Mouse (Mus musculus): ENCODE data around the gene Mtg2.
A peak's percentile ranks its signal among the peaks of the same experiment; 100 is the strongest.

The Mtg2 gene

DNA sequence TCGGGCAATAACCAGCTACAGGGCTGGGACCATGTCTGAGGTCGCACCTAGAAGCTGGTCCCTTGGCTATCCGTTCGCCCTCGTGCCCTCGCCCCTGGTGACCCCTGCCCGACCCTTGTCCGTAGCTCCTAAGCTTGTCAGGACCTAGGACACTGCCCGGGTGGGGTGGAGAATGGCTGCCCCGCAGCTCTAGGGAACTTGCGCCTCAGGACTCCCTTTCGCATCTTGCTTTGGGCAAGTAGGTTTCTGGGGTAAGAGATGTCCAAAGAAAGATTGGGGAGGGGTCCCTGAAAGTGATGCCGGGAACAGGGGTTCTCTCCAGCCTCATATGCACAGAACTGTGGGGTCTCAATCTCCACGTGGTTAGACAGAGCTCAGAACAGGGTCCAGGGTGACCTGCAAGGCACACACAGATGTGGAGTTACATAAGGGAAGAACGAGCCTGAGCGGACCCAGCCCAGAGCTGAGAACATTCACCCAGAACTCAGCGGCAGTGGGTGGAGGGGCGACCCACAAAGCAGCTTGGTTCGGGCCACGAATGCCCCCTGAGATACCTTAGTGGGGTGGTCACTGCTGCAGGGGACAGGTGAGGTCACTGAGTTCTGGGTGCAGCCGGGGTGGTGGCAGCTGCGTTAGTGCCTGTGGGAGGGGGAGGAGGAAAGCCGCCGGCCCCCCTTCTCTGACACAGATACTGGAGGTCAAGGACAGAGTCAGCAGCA is 34.4 kb downstream of the Mtg2 start:
- no peak for DNase-seq (ENCODE audit: low read depth in 2 of 2, low spot score in 2 of 2)

DNA sequence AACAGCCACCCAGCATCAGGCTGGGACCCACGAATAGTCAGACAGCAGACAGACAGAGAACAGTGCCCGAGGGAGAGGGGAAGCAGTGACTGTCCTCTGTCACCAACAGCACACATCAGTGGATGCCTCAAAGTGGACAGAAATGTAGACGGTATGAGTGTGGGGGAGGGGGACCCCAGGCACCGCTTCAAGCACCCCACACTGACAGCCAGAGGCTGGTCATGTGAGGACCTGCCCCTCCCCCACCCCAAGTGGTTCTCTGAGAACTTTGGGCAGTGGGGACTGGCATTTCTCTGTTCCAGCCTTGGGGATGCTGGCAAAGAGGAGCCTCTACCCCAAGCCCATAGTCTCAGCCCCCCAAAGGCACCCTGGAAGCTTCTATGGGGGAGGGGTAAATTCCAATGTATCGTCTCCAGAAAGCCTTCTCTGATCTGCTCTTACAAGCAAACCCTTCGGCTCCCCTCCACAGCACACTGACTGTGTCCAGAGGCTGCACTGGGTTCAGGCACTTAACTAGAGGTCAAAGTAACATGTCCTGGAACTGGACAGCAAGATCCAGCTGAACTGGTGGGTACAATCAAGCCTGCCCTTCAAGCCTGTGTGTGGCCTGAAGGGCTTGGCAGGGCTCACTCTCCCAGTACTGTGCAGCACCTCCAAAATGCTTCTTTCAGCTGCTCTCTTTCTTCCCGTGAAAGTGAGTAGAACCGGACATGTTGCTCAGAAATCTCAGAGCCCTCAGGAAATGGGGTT is 35.2 kb downstream of the Mtg2 start:
- no peak for DNase-seq (ENCODE audit: low read depth in 2 of 2, low spot score in 2 of 2)

DNA sequence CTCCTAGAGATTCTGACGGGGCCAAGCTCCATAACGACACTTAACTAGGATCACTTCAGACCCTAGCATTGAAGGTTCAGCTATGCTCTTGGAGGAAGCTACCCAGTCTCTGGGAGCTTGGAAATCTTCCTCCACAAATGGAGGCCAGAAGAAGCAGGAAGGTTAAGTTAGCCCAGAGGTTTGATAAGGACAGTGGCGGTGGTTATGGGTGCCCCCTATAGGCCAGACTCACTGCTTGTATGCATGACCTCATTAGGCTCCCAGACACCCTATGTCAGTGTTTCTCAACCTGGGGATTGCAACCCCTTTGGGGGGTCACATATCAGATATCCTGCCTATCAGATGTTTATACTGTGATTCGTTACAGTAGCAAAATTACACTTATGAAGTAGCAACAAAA is 36.7 kb downstream of the Mtg2 start:
- no peak for DNase-seq (ENCODE audit: low read depth in 2 of 2, low spot score in 2 of 2)

DNA sequence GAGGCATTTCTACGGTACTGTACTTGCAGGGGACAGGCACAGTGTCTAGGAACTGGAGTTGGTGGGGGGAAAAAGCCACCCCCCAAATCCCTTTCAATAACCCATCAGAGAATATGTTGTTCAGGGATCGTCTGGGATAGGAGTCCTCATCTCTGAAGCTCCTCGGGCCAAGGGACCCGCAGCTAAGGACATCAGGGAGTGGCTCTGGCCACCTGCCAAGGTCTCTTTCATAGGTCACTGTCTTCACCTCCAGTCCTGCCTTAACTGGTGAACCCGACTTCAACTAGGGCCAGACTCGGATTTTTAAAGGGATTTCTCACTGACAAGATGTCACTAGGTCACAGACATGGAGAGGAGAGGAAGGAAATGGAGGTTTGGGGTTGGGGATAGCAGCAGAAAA is 37.9 kb downstream of the Mtg2 start:
- no peak for DNase-seq (ENCODE audit: low read depth in 2 of 2, low spot score in 2 of 2)

DNA sequence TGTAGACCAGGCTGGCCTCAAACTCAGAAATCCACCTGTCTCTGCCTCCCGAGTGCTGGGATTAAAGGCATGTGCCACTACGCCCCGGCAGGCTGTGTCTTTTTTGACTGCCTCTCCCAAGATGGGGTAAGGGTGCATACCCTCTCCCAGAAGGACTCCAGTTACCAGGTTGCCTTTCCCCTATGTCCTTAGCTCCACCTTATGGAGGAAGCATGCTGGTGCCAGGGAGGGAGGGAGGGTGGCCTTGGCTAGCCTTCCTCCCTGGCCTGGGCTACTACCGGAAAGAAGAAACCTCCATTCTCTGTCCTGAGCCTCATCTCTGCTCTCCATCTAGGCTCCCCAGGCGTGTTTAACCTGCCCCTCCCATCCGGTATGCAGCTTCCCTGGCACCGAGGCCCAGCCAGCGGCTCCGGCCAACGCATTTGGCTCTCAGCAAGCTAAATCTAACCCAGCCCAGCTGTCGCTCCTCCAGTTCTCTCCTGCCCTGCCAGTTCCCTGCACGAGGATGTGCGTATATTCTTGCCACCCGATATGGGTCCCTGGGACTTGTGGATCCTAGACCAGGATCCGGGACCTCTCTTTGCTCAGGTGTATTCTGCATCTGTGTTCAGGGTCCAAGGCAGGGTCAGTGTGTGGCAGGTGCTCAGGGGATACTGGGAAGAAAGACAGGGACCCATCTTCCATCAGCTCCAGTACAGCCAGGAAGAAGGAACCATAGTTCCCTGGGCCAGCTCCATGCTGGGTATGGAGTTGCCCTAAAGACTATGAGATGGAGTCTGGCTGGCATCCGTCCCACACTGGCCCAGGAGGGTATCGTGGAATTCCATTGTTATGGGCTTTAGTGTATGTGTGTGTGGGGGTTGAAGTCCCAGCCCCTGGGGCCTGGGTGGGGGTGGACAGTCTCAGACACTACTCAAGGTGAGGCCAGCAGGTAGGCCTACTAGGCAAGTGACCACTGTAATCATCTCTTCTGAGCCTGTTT is 43.8 kb downstream of the Mtg2 start:
- DNase-seq (ENCODE audit: low read depth in 2 of 2, low spot score in 2 of 2) = no peak

DNA sequence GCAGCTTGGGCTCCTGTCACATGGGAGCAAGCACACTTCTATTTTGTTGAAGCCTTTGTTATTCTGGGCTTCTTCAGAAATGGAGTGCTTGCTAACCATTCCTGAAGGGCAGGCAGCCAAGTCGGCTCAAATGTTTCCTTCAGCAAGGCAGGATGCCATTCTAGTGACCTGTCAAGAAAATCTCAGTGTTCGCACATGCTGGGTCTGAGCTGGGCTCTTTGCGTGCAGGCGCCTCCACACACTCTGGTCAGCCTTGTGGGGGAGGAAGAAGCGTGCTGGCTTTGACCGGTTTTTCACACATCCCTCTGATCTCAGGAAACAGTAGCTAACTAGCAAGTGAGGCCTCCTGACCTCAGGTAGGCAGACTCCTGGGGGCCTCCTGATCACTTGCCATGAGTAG is 44.9 kb downstream of the Mtg2 start:
- no peak for DNase-seq (ENCODE audit: low read depth in 2 of 2, low spot score in 2 of 2)

DNA sequence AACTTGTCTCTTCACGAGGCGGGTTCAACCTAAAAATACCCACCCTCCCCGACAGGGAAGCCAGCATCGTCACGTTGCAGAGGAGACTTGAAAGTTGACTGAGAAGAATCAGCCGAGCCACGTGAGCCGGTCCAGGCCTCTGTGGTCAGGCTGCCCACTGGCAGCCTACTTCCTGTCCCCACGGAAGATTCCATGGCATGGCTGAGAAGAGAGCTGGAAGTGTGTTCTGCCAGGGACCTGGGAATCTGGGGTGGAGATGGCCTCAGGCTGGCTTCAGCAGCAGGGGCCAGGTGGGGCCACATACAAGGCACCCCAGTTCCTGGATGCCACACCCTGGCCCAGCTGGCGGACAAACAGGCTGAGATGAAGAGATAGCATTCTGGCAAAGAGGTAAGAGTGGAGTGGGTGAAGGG is 45.7 kb downstream of the Mtg2 start:
- DNase-seq (ENCODE audit: low read depth in 2 of 2, low spot score in 2 of 2) = no peak

DNA sequence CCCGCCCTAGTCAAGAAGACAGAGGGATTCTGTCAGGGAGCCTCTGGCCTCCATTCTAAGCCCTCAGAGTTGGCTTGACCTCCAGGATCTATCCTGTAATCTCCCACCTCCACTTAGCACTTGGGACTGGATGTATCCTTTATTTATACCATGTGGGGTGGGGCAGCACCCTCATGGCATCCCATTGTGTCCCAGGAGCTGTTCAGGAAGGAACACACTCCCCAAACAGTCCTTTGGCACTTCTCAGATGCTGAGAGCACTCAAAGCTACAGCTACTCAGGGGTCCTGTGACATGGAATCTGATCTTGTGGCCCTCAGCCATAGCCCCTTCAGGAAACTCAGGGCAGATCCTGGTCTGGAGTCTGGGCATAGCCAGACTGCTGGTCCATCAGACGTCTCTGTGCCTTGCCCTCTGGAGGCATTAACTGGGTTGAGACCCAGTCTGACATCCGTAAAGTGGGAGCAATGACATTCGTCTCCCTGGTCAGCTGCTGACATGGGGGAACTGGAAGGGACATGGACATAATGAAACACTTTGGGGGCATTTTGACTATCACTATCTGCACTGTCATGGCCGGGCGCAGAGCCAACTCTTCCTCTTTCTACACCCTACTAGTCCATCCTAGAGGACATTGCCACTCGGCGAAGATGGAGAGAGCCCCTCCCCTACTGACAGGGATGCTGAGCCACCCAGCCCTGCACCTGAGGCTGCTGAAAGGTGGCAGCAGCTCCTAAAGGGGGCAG is 46.5 kb downstream of the Mtg2 start:
- no peak for DNase-seq (ENCODE audit: low read depth in 2 of 2, low spot score in 2 of 2)

DNA sequence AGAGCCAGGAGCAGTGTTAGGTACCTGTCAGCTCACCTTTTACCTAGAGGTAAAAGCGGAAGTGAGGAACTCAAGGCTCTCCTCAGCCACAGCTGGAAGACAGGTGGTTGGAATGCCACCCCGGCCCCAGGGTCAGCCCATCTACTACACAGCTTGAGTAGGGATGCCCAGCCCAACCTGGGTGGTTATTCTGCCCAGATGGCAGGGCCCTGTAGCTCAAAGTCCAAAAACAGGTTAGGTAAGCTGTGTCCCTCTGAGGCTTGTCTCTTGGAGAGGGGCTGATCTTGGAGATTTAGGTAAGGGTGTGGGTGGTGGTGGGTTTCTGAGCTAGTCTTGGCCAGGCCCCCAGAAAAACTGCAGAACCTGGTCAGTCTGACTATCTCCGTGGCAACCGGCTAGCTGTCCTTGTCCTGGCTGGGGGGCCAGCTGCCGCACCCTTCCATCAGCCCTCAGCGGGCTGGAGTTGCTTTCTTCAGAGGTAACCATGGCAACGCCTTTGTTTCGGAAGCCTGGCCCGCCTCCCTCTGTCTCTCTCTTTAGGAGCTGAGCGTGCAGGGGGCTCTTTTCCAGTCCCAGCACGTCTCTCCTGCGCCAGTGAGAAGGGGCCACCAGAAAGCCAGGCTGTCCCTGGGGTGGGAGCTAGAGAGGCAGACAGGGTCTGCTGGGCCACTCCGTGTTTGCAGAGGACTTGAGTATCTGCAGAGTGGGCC is 47.3 kb downstream of the Mtg2 start:
- no peak for DNase-seq (ENCODE audit: low read depth in 2 of 2, low spot score in 2 of 2)

DNA sequence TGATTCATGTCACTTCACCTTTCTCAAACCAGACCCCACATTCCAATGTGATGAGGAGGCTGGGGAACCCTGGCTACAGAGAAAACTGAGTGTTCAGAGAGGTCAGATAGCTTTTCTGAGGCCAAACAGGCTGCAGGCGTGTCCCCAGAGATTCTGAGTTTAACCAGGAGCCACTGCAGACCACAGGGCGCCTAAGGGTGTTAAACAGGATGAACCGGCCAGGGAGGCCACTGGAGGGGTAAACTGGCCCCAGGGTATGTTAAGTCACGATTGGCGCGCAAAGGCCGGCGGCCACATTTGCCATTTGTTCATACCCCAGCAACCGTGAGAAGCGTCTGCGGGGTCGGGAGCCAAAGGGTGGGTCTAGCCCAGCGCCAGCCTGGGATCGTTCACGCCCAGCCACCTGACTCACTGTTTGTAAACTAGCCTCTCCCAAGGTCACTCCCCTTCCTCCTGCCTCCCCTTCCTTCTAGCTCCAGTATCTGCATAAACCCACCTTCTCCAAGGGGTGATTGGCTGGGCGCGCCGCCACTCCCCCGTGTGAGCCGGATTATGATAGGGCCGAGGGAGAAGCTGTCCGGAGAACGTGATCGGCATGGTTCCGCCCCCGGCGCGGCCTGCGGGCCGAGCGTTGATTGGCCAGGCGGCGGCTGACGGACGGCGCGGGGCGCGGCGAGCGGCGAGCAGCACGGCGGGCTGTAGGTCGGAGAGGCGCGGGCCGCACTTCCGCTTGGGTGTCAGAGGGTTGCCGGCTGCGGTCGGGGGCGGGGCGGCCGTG is 48.5 kb downstream of the Mtg2 start, which contains the start of gene Osbpl2:
Gene Osbpl2 (plus strand): TSS at position 646 of the 778 bp plus-strand sequence.
- peak; percentile 92 for DNase-seq (ENCODE audit: low read depth in 2 of 2, low spot score in 2 of 2)

DNA sequence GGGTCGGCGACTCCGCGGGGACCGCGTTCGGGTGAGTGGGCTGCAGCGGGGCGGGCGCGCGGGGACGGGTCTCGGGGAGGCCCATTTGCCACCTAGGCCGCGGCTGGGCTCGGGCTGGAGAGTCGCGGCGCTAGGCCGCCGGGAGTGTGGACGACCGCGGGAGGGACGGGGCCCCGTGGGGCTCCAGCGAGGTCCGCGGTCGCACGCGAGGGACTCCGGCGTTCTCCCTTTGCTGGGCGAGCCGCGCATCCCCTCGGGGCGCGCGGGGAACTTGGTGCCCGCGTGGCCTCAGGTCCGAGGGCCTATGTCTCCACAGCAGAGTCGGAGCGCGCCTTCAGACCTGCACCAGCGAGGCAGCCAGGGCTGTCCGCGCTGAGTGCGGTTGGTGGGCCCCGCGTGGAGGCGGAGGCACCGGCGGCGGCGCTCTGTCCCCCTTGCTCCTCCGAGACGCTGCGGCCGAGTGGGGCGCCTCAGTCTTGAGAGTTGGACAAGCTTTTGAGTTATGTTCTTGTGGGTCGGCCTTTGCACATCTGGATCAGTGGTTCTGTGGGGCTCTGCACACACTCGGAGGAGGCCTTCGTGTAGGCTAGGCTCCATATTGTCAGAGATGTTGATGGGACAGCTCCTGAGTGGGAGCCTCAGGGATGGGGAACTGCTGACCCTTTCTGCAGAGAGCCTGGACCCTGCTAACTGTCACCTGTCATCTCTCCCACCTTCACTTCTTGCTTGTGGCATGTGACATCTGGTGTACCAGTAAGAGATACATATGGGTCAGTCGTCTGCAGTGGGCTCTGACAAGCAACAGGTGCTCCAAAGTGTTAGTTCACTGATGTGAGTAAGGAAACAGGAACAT is 49.3 kb downstream of the Mtg2 start:
- DNase-seq (ENCODE audit: low read depth in 2 of 2, low spot score in 2 of 2) = no peak

DNA sequence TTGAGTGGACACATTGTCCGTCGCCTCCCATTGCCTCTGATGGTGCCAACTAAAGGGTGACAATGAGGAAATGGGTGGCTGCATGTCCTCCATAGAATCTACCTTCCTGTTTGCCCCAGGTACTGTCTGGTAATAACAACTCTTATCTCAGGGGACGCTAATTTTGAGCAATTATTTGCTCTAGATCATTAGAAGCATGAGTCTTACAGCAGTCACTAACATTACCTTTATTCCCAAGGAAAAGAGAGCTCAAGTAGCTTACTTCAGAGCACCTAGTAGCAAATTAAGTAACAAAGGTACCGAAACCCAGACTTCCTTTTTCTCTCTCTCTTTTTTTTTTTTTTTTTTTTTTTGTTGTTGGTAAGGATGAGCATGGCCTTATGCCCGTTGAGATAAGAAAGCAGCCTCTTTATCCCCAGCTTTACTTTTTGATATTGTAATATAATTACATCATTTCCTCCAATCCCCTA is 49.9 kb downstream of the Mtg2 start:
- DNase-seq (ENCODE audit: low read depth in 2 of 2, low spot score in 2 of 2) = no peak

DNA sequence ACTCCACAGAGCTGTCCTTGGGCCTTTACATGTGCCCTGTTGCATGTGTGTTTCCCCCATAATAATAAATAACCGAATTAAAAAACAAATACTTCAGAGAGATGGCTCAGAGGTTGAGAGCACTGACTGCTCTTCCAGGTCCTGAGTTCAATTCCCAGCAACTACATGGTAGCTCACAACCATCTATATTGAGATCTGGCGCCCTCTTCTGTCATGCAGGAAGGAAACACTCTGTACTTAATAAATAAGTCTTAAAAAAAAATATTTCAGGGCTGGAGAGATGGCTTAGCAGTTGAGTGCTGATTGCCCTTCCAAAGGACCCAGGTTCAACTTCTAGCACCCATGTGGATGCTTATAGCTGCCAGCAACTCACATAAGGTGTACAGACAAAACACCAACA is 53.8 kb downstream of the Mtg2 start:
- no peak for DNase-seq (ENCODE audit: low read depth in 2 of 2, low spot score in 2 of 2)

DNA sequence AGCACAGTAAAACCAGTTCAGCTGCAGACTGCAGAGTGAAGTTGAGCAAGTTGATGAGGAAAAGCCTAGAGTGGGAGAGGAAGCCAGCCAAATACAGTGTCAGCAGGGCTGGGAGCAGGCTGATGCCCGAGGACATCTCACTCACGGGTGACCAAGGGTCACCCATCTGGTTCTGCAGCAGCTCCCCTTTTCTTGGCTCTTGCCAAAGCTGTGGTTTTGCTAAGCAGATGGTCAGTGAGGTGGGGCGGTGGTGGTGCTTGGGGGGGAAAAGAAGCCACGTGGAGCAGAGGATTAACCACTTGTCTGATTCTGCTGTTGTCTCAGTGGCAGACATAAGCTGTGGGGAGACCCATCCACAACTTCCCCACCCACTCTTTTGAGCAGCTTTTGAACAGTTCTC is 55.8 kb downstream of the Mtg2 start:
- no peak for DNase-seq (ENCODE audit: low read depth in 2 of 2, low spot score in 2 of 2)

DNA sequence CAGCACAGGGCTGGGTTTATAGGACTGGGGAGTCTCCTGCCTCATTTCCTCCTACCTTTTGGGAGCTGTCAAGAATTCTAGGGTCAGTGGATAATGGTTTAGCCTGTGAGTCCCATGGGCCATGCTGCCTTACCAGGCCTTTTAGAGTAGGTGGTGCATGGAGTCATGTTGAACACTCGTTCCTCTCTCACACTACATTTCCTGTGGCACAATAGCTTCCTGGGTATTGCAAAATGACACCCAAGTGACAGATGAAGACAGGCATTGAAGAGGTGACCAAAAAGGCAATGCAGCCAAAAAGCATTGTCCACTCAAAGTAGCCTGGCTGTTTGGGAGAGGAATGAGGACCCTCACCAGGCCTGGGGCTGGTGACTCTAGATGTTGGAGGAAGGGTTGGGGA is 57.3 kb downstream of the Mtg2 start:
- DNase-seq (ENCODE audit: low read depth in 2 of 2, low spot score in 2 of 2) = no peak

DNA sequence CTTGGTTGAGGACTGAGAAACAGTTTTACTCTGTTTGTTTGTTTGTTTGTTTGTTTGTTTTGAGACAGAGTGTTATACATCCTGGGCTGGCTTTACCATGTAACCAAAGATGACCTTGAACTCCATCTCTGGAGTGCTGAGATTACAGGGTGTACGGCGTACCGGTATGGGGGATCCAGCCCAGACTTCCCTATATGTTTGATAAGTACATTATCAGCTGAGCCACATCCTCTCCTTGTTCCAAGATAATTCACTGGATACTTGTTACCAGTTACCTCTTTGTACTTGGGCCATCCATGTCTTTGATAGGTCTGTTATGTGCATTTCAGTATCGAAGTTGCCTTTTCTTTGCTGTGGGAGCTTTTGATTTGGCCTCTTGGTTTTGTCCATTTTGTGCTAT is 62.8 kb downstream of the Mtg2 start:
- DNase-seq (ENCODE audit: low read depth in 2 of 2, low spot score in 2 of 2) = no peak

DNA sequence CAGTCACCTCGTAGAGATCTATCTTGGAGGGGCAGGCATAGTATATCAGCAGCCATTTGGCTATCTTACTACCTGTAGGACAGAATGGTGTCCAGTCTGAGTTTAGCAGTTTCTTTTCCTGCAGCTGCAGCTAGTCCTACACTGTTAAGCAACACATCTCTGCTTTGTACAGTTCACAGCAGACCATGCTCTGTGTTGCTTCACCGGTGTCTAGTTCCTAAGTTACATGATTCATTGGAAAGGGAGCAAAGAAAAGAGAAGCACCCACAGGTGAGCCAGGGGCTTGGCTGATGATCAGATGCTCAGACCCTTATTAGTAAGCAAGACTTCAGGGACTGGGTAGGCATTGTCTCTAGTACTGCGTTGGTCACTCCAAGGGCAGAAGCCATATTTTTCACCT is 63.5 kb downstream of the Mtg2 start:
- DNase-seq (ENCODE audit: low read depth in 2 of 2, low spot score in 2 of 2) = no peak

DNA sequence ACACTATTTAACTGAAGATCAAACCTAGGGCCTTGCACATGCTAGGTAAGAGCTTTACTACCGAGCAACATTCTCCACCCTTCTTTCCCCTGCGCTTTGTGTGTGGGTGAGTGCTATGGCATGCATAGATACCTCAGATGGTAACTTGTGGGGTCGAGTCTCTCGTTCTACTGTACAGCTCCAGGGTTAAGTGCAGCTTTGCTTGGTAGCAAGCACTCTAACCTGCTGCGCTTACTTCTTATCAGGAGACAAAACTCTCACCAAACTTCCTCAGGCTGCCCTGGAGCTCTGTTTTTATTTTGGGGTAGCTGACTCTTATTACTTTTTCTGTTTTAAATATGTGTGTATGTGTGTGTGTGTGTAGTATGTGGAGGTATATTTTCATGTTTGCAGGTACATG is 65.0 kb downstream of the Mtg2 start:
- DNase-seq (ENCODE audit: low read depth in 2 of 2, low spot score in 2 of 2) = no peak

All from CD8-positive naive resting alpha-beta T cell, adult 2 months (primary cell).